Mouse (Mus musculus) neutrophil, adult 5-6 weeks (primary cell): ENCODE measurements around the gene Dok7. TPM values are rescaled to one million over a fixed set of nuclear protein-coding genes. Genes with fewer than 3 reads are reported as not detected.

Experiments used
- ATAC-seq: fragments of 151-379, 151-347 bp; 2 replicates; pipeline ENCODE4 v1.8.0; 2017; ENCODE audit warnings: mild to moderate bottlenecking, moderate TSS enrichment; ENCODE audit not compliant: insufficient number of reproducible peaks, poor library complexity, low FRiP score, severe bottlenecking; ENCODE audit errors: extremely low read depth
- total RNA-seq: library from RNA; stranded (forward); fragments of 200-1000 nt; gene quantifications from 2 replicates; pipeline ENCODE4 v1.2.3, GENCODE M21; 2017

Dok7 gene
- total RNA-seq = not detected in 2 replicates

GRCm38 (mm10) chr5:35056604-35057432 is at the start of gene Dok7:
Dok7 (plus strand) TSS chr5:35056766.
- ATAC-seq = no peak

- no peak for ATAC-seq
Observed at GRCm38 (mm10) chr5:35009163-35009562, 47.4 kb upstream of the Dok7 start.

DNA sequence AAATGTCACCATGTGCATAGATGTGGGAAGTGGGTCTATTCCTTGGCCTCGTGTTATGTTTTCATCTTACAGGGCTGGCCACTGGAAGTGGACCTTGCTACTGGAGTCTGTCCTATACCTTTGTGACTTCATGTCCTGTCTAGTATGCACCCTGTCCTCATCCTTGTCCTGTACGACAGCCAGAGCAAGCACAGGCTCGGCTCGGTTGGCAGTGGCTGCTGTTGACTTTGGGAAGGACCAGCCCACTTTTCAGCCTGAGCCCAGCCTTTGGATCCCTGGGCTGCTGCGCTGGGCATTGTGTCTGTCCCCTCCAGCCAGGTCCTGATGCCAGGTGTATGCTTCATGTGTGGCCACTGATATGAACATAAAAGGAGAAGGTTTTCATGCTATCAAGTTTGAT is 45.9 kb upstream of the Dok7 start:
- no peak for ATAC-seq

GRCm38 (mm10) chr5:35011156-35011923 is 45.2 kb upstream of the Dok7 start:
- no peak for ATAC-seq

GRCm38 (mm10) chr5:35014036-35014435 is 42.5 kb upstream of the Dok7 start:
- ATAC-seq = no peak

DNA sequence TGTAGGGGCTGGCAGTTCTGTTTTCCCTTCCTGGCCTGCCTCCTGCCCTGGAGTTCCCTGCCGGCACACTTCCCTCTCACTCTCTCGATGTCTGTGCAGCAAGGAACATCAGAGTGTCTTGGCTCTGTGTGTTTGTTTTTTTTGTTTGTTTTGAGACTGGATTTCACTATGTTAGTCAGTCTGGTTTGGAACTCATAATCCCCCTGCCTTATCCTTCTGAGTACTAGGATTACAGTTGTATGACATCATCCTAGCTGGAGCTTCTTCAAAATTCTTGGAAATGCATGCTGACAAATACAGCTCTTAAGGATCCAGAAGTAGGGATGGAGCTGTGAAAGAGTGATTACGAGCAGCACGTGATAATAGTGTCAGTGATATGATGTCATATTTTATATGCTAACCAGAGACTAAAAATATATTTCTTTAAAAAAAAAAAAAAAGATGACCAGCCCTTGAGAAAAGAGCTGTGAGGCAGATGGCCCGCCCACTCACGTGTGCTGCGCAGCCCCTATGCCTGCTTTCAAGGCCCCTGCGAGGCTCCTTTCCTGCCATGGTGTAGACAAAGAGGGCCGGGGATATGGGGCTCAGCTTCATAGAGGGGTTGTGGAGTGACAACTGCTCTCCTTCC is 36.8 kb upstream of the Dok7 start:
- ATAC-seq = no peak

- no peak for ATAC-seq
Observed at GRCm38 (mm10) chr5:35020410-35021241, 35.9 kb upstream of the Dok7 start.

DNA sequence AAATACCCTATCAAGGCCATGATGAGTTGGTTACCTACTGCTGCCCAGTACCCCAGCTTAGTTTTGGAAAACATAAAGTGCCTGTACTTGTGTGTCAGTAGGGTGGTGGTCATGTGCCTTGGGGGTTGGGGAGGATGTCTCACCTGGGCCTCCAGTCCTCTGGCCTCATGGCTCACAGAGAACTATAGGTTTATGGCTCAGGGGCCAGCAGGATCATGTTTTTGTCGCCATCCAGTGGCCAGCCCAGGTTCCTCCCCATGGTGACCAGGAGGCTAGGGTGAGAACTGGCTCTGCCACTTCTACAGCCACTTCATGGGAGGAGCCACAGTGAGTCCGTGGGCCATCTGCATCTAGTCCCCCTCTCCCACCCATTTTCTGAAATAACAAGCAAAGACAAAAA is 31.6 kb upstream of the Dok7 start:
- no peak for ATAC-seq

- ATAC-seq = no peak
Observed at GRCm38 (mm10) chr5:35029303-35029702, 27.3 kb upstream of the Dok7 start.

DNA sequence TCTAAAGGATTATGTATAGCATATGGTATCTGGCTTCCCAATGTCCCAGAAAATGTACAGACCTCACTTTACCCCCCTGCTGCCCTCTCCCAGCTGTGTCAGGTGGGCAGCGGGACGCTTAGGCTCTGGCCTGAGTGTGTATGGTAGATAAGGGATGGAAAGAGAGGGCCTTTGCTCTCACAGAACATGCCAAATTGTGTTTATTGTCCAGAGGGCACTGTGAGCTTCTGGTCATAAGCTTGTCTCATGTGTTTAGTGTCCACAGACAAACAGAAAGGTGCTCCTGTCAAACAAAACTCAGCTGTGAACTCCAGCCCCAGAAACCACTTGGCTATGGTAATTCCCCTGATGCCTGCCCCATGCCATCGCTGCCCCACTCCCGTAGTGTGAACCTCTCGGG is 26.8 kb upstream of the Dok7 start:
- no peak for ATAC-seq

GRCm38 (mm10) chr5:35033068-35033467 is 23.5 kb upstream of the Dok7 start:
- peak; percentile 25; the same call in 1 of the 2 replicates for ATAC-seq

GRCm38 (mm10) chr5:35033619-35034018 is 22.9 kb upstream of the Dok7 start:
- no peak for ATAC-seq

GRCm38 (mm10) chr5:35035141-35035540 is 21.4 kb upstream of the Dok7 start:
- ATAC-seq = no peak

DNA sequence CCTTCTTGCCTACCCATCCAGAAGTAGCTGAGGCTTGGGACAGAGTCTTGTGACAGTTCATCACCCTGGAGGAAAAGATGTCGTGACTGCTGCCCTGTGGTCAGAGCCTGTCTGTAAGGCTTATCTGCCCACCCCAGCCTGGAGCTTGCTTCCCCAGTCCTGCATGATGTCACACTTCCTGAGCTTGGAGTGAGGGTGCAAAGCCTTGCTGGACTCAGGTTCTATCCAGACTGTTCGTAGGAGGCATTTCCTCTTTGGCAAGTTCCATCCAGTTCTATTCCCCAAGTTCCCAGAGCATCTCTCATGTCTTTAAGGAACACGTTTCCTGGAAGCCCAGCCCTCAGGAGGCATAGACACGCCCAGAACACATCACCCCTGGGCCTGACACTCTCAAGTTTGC is 20.8 kb upstream of the Dok7 start:
- ATAC-seq = no peak

GRCm38 (mm10) chr5:35037438-35037837 is 19.1 kb upstream of the Dok7 start:
- ATAC-seq = no peak

- ATAC-seq = no peak
Observed at GRCm38 (mm10) chr5:35041268-35041829, 15.2 kb upstream of the Dok7 start, which contains the start of gene Hgfac. Hgfac (plus strand) TSS chr5:35041509.

GRCm38 (mm10) chr5:35042431-35043109 is 14.0 kb upstream of the Dok7 start:
- ATAC-seq = no peak

DNA sequence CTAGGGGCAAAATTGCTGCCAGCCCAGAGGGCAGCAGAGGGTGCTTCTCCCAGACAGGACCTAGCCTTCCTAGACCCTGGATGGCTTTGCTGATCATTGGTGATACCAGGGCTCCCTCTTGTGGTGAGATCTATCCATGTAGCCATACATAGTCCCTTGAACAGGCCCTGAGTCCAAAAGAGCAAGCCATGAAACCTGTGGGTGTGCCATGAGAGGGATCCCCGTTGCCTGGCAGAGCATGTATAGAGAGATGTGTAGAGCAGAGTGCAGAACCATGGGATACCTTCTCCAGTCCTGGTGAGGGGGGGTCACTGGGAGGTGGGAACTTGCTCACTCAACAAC is 13.5 kb upstream of the Dok7 start:
- ATAC-seq = peak; percentile 35; the same call in 1 of the 2 replicates
